Mouse (Mus musculus) embryo, embryonic 9.5 days (tissue): ENCODE measurements around the gene Olfr558.

Experiments used
- DNase-seq: peaks from one replicate; pipeline ENCODE4 v3.0.0-alpha.2; 2017; ENCODE audit errors: extremely low spot score

Gene Olfr558

GRCm38 (mm10) chr7:102701915-102702314, at the start of gene Olfr558:
Gene Olfr558, plus strand, starts transcription at chr7:102702215.
- DNase-seq = no peak

GRCm38 (mm10) chr7:102658523-102658922, 43.5 kb upstream of the Olfr558 start, which contains the start of gene Olfr555:
Gene Olfr555, plus strand, starts transcription at chr7:102658823.
- no peak for DNase-seq

DNA sequence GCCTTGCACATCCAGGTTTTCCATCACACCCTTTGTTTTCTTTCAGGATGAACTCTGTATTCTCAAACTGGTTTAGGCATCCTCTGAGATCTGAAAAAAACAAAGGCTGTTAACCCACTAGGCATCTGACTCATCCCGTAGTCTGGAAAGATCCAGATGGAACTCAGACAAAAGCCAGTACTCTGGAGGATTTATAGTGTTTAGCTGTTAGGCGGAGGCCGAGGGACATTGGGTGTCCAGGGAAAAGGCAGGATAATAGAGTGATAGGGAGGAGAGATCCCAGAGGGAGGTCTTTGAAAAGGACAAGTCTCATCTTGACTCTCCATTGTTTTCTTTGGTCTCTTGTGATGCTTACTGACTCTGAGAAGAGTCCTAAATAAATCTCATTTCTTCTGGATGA, 37.4 kb upstream of the Olfr558 start, which contains the start of gene Olfr556:
Olfr556 (plus strand) TSS at position 301 of the 400 bp plus-strand sequence.
- DNase-seq = no peak

DNA sequence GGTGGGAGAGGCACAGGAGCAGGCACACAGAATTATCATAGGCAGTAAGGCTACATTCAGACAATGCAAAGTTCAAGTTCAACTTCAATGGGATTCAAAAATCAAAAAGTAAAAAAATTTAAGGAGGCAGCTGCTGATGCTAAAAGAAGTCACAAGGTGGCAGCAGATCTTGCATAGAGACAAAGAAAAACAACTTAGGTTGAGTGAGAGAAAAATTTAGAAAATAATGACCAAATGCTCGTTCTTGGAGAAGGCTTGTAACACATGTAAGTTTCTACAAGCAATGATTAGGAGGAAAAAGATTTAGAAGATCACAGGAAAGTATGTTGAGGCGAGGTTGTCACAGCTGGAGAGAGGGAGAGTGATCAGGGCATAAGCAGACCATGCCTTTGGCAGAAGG, 36.6 kb upstream of the Olfr558 start:
- DNase-seq = no peak

DNA sequence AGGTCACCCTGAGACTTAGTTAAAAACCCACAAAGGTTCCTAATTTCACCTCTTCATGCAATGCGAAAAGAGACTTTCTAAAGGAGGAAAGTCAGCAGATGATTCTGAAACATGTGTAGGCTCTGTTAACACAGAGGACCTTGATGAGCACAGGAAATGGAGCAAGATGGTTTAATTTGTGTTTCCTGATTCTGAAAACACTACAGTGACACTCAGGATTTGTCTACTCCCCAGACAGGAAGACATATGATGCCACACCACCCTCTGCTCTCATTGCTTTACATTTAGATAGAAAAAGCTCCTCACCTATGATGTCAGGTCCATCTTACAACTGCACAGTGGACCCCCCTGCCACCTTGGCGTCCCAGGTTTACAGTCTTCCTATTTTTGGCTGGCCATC, 25.8 kb upstream of the Olfr558 start:
- no peak for DNase-seq

DNA sequence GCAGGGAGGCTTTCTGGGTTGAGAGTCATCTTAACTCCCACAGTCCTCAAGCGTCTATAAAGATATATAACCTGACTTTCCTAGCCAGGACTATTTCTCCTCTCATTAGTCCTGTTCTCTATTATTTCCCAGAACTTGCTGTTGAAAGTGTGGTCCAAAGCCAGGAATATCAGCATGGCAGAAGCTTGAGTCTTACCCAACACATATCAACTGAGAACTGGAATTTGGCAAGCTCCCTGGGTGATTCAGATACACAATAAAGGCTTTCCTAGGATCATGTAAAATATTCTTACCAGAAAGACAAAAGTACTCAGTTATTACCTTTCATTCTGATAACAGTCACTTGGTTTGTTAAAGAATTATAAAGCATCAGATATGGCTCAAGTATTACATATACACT, 20.1 kb upstream of the Olfr558 start:
- no peak for DNase-seq

- peak; percentile 88 for DNase-seq
These were observed 15.0 kb upstream of the Olfr558 start, which contains the start of gene Trim68 for GRCm38 (mm10) chr7:102686944-102687501. Gene Trim68, minus strand, starts transcription at chr7:102687327.

- peak; percentile 37 for DNase-seq
These were observed 6.5 kb upstream of the Olfr558 start, which contains the start of gene Olfr557 for GRCm38 (mm10) chr7:102695358-102696125. Gene Olfr557, plus strand, starts transcription at chr7:102695910.

GRCm38 (mm10) chr7:102698461-102698860, 3.6 kb upstream of the Olfr558 start:
- DNase-seq = no peak

DNA sequence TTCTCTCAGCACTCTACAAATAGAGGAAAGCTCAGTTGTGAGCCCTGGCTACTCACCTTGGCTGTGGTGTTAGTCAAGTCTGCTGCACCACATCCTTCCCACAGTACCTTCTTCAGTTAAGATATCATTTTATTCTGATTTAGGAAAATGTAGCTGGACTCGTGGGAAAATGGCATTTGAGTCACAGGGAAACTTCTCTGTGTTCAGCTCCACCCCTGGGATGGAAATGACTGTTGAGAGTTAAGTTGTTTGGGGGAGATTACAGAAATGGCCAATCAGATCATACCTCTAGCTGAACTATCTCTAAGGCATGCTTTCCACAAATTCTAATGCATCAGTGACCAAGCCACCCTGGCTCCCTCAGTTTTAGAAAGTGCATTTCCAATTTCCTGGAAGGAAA, 17.0 kb downstream of the Olfr558 start, which contains the start of gene Olfr33:
Olfr33 (minus strand) TSS at position 101 of the 400 bp plus-strand sequence.
- DNase-seq = no peak

DNA sequence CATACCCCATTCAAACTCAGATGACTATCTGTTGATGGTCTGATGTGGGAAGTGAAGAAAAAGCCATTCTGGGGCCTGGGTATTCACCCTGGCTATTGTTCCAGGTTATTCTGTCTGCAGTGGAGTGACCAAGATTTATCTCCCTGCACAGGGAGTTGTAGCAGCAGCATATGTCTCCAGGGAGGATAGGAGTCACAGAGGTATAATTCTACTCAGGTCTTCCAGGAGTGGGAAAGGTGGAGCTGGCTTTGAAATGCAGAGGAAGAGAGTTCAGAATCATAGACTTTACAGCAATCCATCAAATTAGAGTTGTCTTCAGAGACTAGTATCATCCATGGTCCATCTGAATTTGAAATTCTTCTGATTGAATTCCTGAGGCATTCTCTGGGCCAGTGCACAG, 25.4 kb downstream of the Olfr558 start, which contains the start of gene Olfr559:
Olfr559 (minus strand) TSS at position 101 of the 400 bp plus-strand sequence.
- DNase-seq = no peak

DNA sequence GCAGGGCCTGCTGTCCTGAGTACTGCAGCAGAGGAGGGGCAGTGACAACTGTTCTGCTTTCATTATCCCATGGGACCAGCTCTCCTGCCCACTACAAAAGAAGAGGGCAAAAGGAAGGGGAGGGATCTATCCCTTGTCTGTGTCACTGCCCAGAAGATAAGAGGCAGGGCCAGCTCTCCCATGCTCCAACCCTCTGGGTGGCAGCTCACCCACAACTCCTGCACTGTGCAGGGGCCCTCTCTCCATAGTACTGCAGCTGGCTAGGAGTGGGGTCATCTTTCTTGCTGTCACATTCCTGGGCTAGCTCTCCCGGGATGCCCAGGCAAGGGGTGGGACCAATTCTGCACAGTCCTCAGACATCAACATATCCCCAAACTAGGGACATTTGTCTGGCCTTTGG, 31.8 kb downstream of the Olfr558 start:
- DNase-seq = no peak

DNA sequence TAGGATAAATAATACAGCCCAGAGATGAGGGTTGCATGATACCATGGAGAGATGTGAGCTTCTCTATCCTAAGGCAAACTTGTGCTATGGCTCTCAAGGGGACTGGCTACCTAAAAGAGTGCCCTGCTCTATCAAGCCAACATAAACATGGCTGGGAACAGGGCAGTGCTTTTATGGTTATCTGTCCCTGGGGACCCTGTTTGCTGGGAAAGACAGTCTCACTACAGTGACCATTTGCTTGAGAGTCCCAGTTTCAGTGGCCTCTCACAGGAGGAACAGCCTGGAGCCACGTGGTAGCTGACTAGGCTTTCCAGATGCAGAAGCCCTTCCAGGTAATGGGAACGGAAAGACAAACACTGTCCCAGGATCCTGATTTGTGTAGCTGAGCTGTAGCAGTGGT, 35.7 kb downstream of the Olfr558 start:
- DNase-seq = no peak

DNA sequence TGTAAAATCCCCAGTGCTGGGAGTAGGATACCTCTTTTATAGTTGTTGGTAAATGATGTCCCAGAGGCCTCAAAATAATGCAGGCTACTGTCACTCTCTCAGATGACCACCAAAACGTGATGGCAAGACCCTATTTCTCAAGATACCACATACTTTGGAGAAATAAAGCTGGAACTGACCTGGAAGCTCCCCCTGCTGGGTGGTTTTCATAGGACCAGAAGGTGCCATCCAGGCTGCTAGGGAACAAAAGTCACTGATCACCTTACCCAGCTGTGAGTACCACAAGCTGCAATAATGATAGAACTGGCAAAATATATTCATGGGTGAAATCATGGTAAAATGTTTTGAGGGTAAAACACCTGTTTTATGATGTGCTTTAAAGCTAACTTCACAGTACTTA, 50.1 kb downstream of the Olfr558 start:
- DNase-seq = no peak

DNA sequence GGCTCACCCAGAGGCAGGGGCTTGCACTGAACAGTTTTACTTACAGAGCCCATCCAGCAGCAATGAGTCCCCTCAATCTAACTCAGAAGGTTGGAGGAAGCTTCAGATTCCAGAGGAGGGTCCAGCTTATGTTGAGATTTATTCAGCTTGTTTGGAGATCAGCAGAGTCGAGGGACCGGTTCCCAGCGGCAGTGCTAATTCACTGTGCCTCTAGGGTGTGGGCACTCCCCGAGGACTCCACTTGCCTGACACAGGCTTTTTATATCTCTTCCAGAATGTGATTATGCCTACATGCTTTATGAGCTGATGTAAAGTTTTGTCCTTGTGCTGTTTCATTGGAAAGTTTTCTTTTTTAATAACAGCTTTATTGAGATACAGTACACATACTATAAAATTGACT, 57.3 kb downstream of the Olfr558 start, which contains the start of the genes Olfr560 and Olfr78:
Olfr560 (minus strand) TSS at position 101 of the 400 bp plus-strand sequence.
Olfr78 (minus strand) TSS at position 206 of the 400 bp plus-strand sequence.
- DNase-seq = no peak
